Mouse (Mus musculus) G1E (cell line): ENCODE data around the gene Yars.

Experiments
- CTCF ChIP-seq: IDR thresholded peaks from 2 replicates; pipeline ENCODE4 v1.5.1; 2012; ENCODE audit warnings: low read depth, low read length, inconsistent platforms, mixed read lengths
- GATA1 ChIP-seq: IDR thresholded peaks from 2 replicates; pipeline ENCODE4 v1.6.1; 2012; ENCODE audit warnings: borderline replicate concordance, low read length, inconsistent platforms, mixed read lengths
- POLR2AphosphoS5 ChIP-seq: IDR thresholded peaks from 2 replicates; pipeline ENCODE4 v1.6.1; 2012; ENCODE audit warnings: low read depth, low read length, inconsistent platforms; ENCODE audit not compliant: insufficient replicate concordance
- TAL1 ChIP-seq: conservative IDR thresholded peaks from 2 replicates; pipeline ENCODE4 v1.6.1; 2012; ENCODE audit warnings: low read depth, low read length, inconsistent platforms, mixed read lengths

GRCm38 (mm10) chr4:129141560-129142438, 47.8 kb upstream of the Yars start:
- no peak for TF ChIP-seq CTCF
- TF ChIP-seq GATA1, result no peak
- no peak for TF ChIP-seq POLR2AphosphoS5
- no peak for TF ChIP-seq TAL1
